Mouse (Mus musculus): Measurements from ENCODE around the gene Ninj2. TPM values are rescaled to one million over a fixed set of nuclear protein-coding genes. Genes with fewer than 3 reads are reported as not detected.

The Ninj2 gene
- total and polyA plus RNA-seq, 3 experiments, result 1.1 to 6.5 TPM; not detected in 1

DNA sequence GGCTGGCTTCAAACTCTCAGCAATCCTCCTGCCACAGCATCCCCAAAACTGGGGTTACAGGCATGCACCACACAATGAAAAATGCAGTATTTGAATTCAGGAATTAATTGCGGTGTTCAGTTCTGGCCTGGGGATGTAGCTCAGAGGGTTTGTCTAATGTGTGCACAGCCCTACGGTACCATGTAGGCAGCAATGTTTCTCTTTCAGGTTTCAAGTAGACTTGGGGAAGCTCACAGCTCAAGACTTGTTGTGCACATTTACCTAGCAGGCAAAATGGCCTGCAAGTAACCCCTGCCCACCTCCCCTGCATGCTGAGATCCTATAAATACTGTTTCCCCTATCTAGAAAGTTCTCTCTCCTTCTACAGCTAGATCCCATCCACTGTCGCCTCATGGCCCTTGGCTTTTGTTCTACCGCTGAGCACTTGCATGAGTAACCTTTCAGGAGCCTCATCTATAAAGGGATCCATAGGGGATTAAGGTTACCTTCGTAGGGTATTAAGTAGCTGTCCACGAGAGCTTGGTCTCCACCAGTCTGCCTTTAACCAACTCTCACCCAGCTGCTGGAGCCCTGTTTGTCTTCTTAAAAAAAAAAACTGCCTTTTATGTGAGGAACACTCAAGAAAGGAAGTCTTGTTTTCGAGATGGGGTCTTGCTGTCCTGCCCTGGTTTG, 17.7 kb downstream of the Ninj2 start:
- TF ChIP-seq SIN3A (IDR thresholded peaks at IDR 0.05; ENCODE audit: low read length), result peak; percentile 65
- no peak for TF ChIP-seq ELF1 (IDR thresholded peaks at IDR 0.05; ENCODE audit: low read depth, low read length)
- TF ChIP-seq TCF12 (IDR thresholded peaks at IDR 0.05; ENCODE audit: low read depth, low read length), result peak; percentile 34; the same call in 1 of the 2 replicates
- TF ChIP-seq E2F4 (IDR thresholded peaks at IDR 0.05; ENCODE audit: insufficient replicate concordance, low read depth, low read length), result no peak
- TF ChIP-seq IRF4 (IDR thresholded peaks at IDR 0.05; ENCODE audit: low read depth, low read length), result 0 out of 2 replicates have a peak, but pooled peaks have one; percentile 13
- TF ChIP-seq ZNF384 (IDR thresholded peaks at IDR 0.05; ENCODE audit: low read depth, low read length), result 0 out of 2 replicates have a peak, but pooled peaks have one; percentile 11
- no peak; the same call in none of the 2 replicates for TF ChIP-seq POLR2A (IDR thresholded peaks at IDR 0.05; ENCODE audit: low read depth, low read length)
- no peak for TF ChIP-seq POLR2AphosphoS2 (IDR thresholded peaks at IDR 0.05; ENCODE audit: low read depth, low read length)
- 0 out of 2 replicates have a peak, but pooled peaks have one; percentile 24 for TF ChIP-seq NELFE (IDR thresholded peaks at IDR 0.05; ENCODE audit: low read depth, low read length)
- peak; percentile 23; the same call in 1 of the 2 replicates for TF ChIP-seq HCFC1 (IDR thresholded peaks at IDR 0.05; ENCODE audit: low read depth, low read length)
- peak; percentile 90 for TF ChIP-seq CHD1 (IDR thresholded peaks at IDR 0.05; ENCODE audit: low read depth, low read length)
- TF ChIP-seq MAX (IDR thresholded peaks at IDR 0.05; ENCODE audit: low read length), result no peak
- 0 out of 2 replicates have a peak, but pooled peaks have one; percentile 42 for TF ChIP-seq MAZ (IDR thresholded peaks at IDR 0.05; ENCODE audit: low read depth, low read length)
- TF ChIP-seq MEF2A (IDR thresholded peaks at IDR 0.05; ENCODE audit: borderline replicate concordance, low read depth, low read length), result 0 out of 2 replicates have a peak, but pooled peaks have one; percentile 17
- peaks cover 0 to 10% of the 10 kb centered on the region in 2 experiments for H3K36me3 ChIP-seq (replicated peaks in 1 of 2; ENCODE audit: control insufficient read depth in 1 of 2, insufficient read depth in 1 of 2, low read length in 1 of 2)
- H3K4me3 ChIP-seq (replicated peaks in 1 of 3; ENCODE audit: low read depth in 2 of 3, low read length in 2 of 3, poor library complexity in 1 of 3), result peak overlapping the region; percentile 50 to 56 (median 54)
- H3K27me3 ChIP-seq (replicated peaks), result no peaks in the 10 kb centered on the region
- peak overlapping the region; percentile 87 for H3K4me2 ChIP-seq (ENCODE audit: insufficient read depth, low read depth, poor library complexity, severe bottlenecking)
- peaks cover 41 to 74% of the 10 kb centered on the region in 2 experiments for H3K4me1 ChIP-seq (ENCODE audit: control insufficient read depth in 1 of 2, insufficient read depth in 2 of 2)
- peak overlapping the region; percentile 95 for H3K9ac ChIP-seq (ENCODE audit: insufficient read depth, low read depth)
- DNase-seq (ENCODE audit: extremely low read depth), result no peak
- dilution Hi-C loops (cut with MboI; ENCODE audit: extremely low pct_ligation_motif_present, extremely low pct_unique_long_range_greater_than_20kb, low sequenced_read_pairs) (no loop called here), in situ Hi-C loops (cut with MboI; ENCODE audit: low pct_ligation_motif_present, low pct_unique_long_range_greater_than_20kb, low sequenced_read_pairs) (no loop called here)
- peak overlapping the region; percentile 98 for H3K27ac ChIP-seq (ENCODE audit: insufficient read depth, low read depth)
- H3K9me3 ChIP-seq (replicated peaks; ENCODE audit: low read length), result peaks cover 5% of the 10 kb centered on the region
- H3K79me2 ChIP-seq (replicated peaks; ENCODE audit: control insufficient read depth, extremely low read depth, insufficient read depth, poor library complexity, severe bottlenecking), result peaks cover 14% of the 10 kb centered on the region

GRCm38 (mm10) chr6:120111410-120111783, 18.2 kb downstream of the Ninj2 start:
- Histone ChIP-seq H3K27ac (ENCODE audit: insufficient read depth, low read depth) (peak overlapping the region; percentile 98), H3K27me3 (replicated peaks) (no peaks in the 10 kb centered on the region), H3K4me2 (ENCODE audit: insufficient read depth, low read depth, poor library complexity, severe bottlenecking) (peak overlapping the region; percentile 87), H3K79me2 (replicated peaks; ENCODE audit: control insufficient read depth, extremely low read depth, insufficient read depth, poor library complexity, severe bottlenecking) (peaks cover 14% of the 10 kb centered on the region), H3K4me3 (replicated peaks in 1 of 3; ENCODE audit: low read depth in 2 of 3, low read length in 2 of 3, poor library complexity in 1 of 3) (peak overlapping the region; percentile 50 to 56 (median 54)), H3K4me1 (ENCODE audit: control insufficient read depth in 1 of 2, insufficient read depth in 2 of 2) (peaks cover 42 to 79% of the 10 kb centered on the region in 2 experiments), H3K9me3 (replicated peaks; ENCODE audit: low read length) (peaks cover 2% of the 10 kb centered on the region), H3K9ac (ENCODE audit: insufficient read depth, low read depth) (peak overlapping the region; percentile 95), H3K36me3 (replicated peaks in 1 of 2; ENCODE audit: control insufficient read depth in 1 of 2, insufficient read depth in 1 of 2, low read length in 1 of 2) (peaks cover 0 to 10% of the 10 kb centered on the region in 2 experiments)
- no peak for TF ChIP-seq MYC (IDR thresholded peaks at IDR 0.05; ENCODE audit: low read depth, low read length)
- 0 out of 2 replicates have a peak, but pooled peaks have one; percentile 12 for TF ChIP-seq CHD1 (IDR thresholded peaks at IDR 0.05; ENCODE audit: low read depth, low read length)
- TF ChIP-seq NELFE (IDR thresholded peaks at IDR 0.05; ENCODE audit: low read depth, low read length), result no peak
- TF ChIP-seq MXI1 (IDR thresholded peaks at IDR 0.05; ENCODE audit: low read depth, low read length), result no peak
- TF ChIP-seq TBP (conservative IDR thresholded peaks at IDR 0.05; ENCODE audit: low read depth, low read length), result peak; percentile 51; the same call in 1 of the 2 replicates
- TF ChIP-seq POLR2A (IDR thresholded peaks at IDR 0.05; ENCODE audit: low read depth, low read length), result no peak
- peak; percentile 23 for TF ChIP-seq SMC3 (IDR thresholded peaks at IDR 0.05; ENCODE audit: low read depth, low read length)
- TF ChIP-seq MEF2A (IDR thresholded peaks at IDR 0.05; ENCODE audit: borderline replicate concordance, low read depth, low read length), result peak; percentile 52; the same call in 1 of the 2 replicates
- no peak; the same call in 1 of the 2 replicates for TF ChIP-seq ETS1 (conservative IDR thresholded peaks at IDR 0.05; ENCODE audit: low read depth, low read length)
- TF ChIP-seq GABPA (IDR thresholded peaks at IDR 0.05; ENCODE audit: insufficient replicate concordance, low read depth, low read length), result no peak
- TF ChIP-seq RAD21 (IDR thresholded peaks at IDR 0.05; ENCODE audit: low read depth, low read length), result peak; percentile 6
- TF ChIP-seq E2F4 (IDR thresholded peaks at IDR 0.05; ENCODE audit: insufficient replicate concordance, low read depth, low read length), result no peak
- peak; percentile 28; the same call in 1 of the 2 replicates for TF ChIP-seq MAZ (IDR thresholded peaks at IDR 0.05; ENCODE audit: low read depth, low read length)
- no peak for TF ChIP-seq PAX5 (IDR thresholded peaks at IDR 0.05; ENCODE audit: low read length)
- TF ChIP-seq CTCF (conservative IDR thresholded peaks at IDR 0.05 in 1 of 2, IDR thresholded peaks at IDR 0.05 in 1 of 2; ENCODE audit: low read depth in 2 of 2, low read length in 2 of 2), result peak in 1 of 2 experiments; percentile 15; a peak in 1 of 4 replicates
- no peak for TF ChIP-seq RCOR1 (conservative IDR thresholded peaks at IDR 0.05; ENCODE audit: low read depth, low read length)
- TF ChIP-seq TCF12 (IDR thresholded peaks at IDR 0.05; ENCODE audit: low read depth, low read length), result peak; percentile 41; the same call in 1 of the 2 replicates
- no peak for TF ChIP-seq MAX (IDR thresholded peaks at IDR 0.05; ENCODE audit: low read length)
- no peak for TF ChIP-seq NRF1 (IDR thresholded peaks at IDR 0.05; ENCODE audit: low read depth, low read length)
- TF ChIP-seq ZC3H11A (IDR thresholded peaks at IDR 0.05; ENCODE audit: low read depth, low read length), result no peak
- in situ Hi-C loops (cut with MboI; ENCODE audit: low pct_ligation_motif_present, low pct_unique_long_range_greater_than_20kb, low sequenced_read_pairs), result no loop called here
- DNase-seq (ENCODE audit: extremely low read depth), result peak; percentile 51
- dilution Hi-C loops (cut with MboI; ENCODE audit: extremely low pct_ligation_motif_present, extremely low pct_unique_long_range_greater_than_20kb, low sequenced_read_pairs), result no loop called here
